Mouse (Mus musculus) heart, adult 8-10 months (tissue): ENCODE results near the gene Tas2r125. TPM values are rescaled to one million over a fixed set of nuclear protein-coding genes. Genes with fewer than 3 reads are reported as not detected.
"Not testable (repeated sequence)": the region's sequence is repeated elsewhere in the genome, so short reads cannot be mapped to it uniquely, and the experiment has no call there.

Experiments
- DNase-seq: peaks from one replicate; pipeline ENCODE4 v3.0.0; 2022; ENCODE audit warnings: low spot score
- total RNA-seq, 4 experiments: library from RNA; stranded (reverse); gene quantifications; 2 replicates each; pipeline ENCODE4 v1.2.4; 2022

Tas2r125 gene
- total RNA-seq, result not detected

DNA sequence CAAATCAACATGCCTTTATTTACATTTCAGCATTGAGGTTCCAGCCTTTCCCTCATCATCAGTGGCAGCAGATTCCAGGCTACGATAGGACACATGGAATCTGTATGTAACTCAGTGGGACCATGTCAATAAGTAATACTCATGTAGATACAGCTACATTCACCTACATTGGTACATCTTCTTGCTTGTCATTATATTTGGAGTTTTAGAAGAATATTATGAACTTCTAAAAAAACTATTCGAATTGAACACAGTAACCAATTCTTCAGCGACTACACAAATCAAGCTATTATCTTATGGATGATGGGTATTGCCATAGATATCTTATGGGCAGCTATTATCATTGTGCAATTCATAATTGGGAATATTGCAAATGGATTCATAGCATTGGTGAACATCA lies at the start of gene Tas2r125:
Gene Tas2r125 (plus strand): TSS at position 301 of the 400 bp plus-strand sequence.
- no peak for DNase-seq

DNA sequence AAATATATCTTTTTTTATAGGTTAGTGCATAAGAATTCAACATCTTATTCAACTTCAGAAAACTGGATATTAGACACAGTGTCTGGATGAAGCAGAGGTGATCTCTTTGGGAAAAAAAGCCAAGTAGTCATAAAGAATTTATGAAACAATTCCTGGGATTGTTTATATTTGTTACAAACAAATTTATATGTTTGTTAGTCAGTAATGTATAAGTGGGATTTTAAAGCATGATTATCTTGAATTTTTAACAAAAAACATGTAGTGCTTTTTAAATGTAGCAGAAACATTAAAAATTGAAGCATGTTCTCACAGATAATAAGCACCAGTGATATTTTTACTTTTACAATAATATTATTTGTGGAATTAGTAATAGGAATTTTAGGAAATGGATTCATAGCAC lies 41.7 kb upstream of the Tas2r125 start, which contains the start of gene Tas2r110:
Gene Tas2r110 (plus strand): TSS at position 301 of the 400 bp plus-strand sequence.
- DNase-seq, result no peak

DNA sequence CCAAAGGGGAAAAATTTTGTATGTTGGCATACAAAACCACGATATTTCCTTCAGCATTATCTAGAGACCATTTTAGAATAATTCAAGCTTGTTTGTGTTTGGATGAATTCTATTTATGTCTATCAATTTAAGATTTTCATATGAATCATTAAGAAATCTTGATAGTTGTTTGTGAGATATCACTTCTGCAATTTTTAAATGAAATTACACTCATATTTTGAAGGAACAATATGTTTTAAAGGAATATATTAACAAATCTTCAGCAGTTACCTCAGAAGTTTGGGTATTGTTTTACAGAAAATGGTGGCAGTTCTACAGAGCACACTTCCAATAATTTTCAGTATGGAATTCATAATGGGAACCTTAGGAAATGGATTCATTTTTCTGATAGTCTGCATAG lies 16.7 kb upstream of the Tas2r125 start, which contains the start of gene Tas2r113:
Gene Tas2r113 (plus strand): TSS at position 301 of the 400 bp plus-strand sequence.
- DNase-seq, result no peak

DNA sequence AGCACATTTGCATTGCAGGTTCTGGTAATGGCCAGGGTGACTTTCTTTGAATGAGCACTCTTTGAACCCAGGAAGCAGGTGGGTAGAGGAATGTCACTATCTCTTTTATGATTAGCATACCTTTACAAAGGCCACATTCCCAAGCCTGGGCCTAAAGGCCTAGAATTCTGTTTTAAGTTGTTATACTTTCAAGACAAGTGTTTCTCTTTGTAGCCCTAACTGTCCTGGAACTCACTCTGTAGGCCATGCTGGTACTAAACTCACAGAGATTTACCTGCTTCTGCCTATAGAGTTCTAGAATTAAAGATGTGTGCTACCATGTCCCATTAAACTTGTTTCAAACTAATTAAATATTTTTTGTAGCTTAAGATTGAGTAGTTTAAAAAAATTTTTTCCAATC lies 31.9 kb downstream of the Tas2r125 start:
- DNase-seq, result not testable (repeated sequence)

DNA sequence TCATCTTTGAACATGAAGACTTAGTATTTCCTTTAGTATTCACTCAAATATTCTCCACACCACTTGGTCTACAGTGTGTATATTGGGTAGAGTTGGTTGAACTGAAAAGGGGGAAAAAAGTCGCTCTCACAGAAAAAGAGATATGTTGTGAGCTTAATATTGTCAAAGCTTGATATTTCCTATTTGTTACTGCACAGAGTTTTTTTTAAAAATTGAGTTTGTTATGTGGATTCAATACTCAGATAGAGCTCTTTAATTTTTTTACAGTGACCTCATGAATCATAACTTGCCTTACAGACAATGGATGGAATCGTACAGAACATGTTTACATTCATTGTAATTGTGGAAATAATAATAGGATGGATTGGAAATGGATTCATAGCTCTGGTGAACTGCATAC lies 41.4 kb downstream of the Tas2r125 start, which contains the start of gene Tas2r129:
Gene Tas2r129 (plus strand): TSS at position 301 of the 400 bp plus-strand sequence.
- DNase-seq, result no peak

DNA sequence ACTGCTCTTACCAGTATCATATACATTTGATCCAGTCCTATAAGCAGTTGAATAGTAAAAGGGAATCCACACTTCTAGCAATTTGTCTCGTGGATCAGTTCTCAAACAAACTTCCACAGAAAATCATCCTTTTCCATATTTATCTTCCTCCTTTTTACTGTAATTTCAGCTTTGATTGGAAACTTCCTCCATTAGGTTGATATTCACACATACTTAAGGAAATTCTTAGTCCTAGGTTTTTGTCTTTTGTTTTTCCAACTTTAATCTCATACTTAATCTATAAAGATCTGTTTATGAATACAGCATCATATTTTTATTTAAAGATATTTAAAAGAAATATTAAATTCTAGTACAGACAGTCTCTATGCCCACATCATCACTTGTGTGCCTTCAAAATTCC lies 48.4 kb downstream of the Tas2r125 start, which contains the start of gene Tas2r131:
Gene Tas2r131 (minus strand): TSS at position 101 of the 400 bp plus-strand sequence.
- DNase-seq, result no peak

Other genes starting within 250 kb of the Tas2r125 start
- gene Tas2r121, start 208.6 kb upstream of the Tas2r125 start, total RNA-seq, result not detected
- gene Tas2r122, start 197.7 kb upstream of the Tas2r125 start, total RNA-seq, result not detected
- gene Tas2r115, start 171.6 kb upstream of the Tas2r125 start, total RNA-seq, result not detected
- not detected for gene Tas2r124, start 154.9 kb upstream of the Tas2r125 start, total RNA-seq
- gene Tas2r102, start 147.5 kb upstream of the Tas2r125 start, total RNA-seq, result not detected
- not detected for gene Tas2r136, start 131.5 kb upstream of the Tas2r125 start, total RNA-seq
- not detected for gene Tas2r117, start 106.8 kb upstream of the Tas2r125 start, total RNA-seq
- gene Tas2r123, start 62.5 kb upstream of the Tas2r125 start, total RNA-seq, result not detected
- gene Tas2r116, start 54.2 kb upstream of the Tas2r125 start, total RNA-seq, result not detected
- not detected for gene Tas2r110, start 41.6 kb upstream of the Tas2r125 start, total RNA-seq
- gene Tas2r113, start 16.6 kb upstream of the Tas2r125 start, total RNA-seq, result not detected
- gene Tas2r129, start 41.5 kb downstream of the Tas2r125 start, total RNA-seq, result not detected
- gene Tas2r131, start 48.3 kb downstream of the Tas2r125 start, total RNA-seq, result not detected
- not detected for gene Tas2r109, start 71.3 kb downstream of the Tas2r125 start, total RNA-seq
- not detected for gene Tas2r103, start 127.5 kb downstream of the Tas2r125 start, total RNA-seq
- gene Tas2r140, start 146.2 kb downstream of the Tas2r125 start, total RNA-seq, result not detected
- gene Smim10l1, start 195.3 kb downstream of the Tas2r125 start, total RNA-seq, result 10 to 100 TPM; 64.7 to 74.0 (median 71.1) TPM